Mouse (Mus musculus): ENCODE data around the gene Stx1a. TPM values are rescaled to one million over a fixed set of nuclear protein-coding genes. Genes with fewer than 3 reads are reported as not detected.

The Stx1a gene
- polyA plus RNA-seq, 1 experiment = 4.4 TPM

GRCm38 (mm10) chr5:134983771-134984170 lies 39.5 kb upstream of the Stx1a start:
- no peaks in the 10 kb centered on the region for H3K36me3 ChIP-seq (ENCODE audit: control insufficient read depth, insufficient read depth)
- TF ChIP-seq MYOG (IDR thresholded peaks at IDR 0.05; ENCODE audit: control insufficient read depth in 1 of 3, insufficient read depth in 1 of 3, insufficient read length in 2 of 3, low read depth in 2 of 3) = no peak
- no peak for TF ChIP-seq SRF (IDR thresholded peaks at IDR 0.05; ENCODE audit: control insufficient read depth, insufficient read length, low read depth)
- no peaks in the 10 kb centered on the region for H3K79me2 ChIP-seq (ENCODE audit: control insufficient read depth, insufficient read depth)
- H3ac ChIP-seq (ENCODE audit: control insufficient read depth, insufficient read length) = no peak overlapping the region
- H3K4me3 ChIP-seq = no peak overlapping the region
- peaks cover 37% of the 10 kb centered on the region for H3K27me3 ChIP-seq (ENCODE audit: control insufficient read depth, insufficient read depth, insufficient read length)
- no peak overlapping the region for H3K4me2 ChIP-seq (ENCODE audit: low read depth)

- TF ChIP-seq TCF3 (IDR thresholded peaks at IDR 0.05; ENCODE audit: insufficient read length, low read depth) = no peak
- no peak for TF ChIP-seq MYOG (IDR thresholded peaks at IDR 0.05; ENCODE audit: control insufficient read depth in 1 of 3, insufficient read depth in 1 of 3, insufficient read length in 2 of 3, low read depth in 2 of 3)
- TF ChIP-seq USF1 (IDR thresholded peaks at IDR 0.05; ENCODE audit: low read depth) = no peak
- TF ChIP-seq MYOD1 (IDR thresholded peaks at IDR 0.05; ENCODE audit: control insufficient read depth in 1 of 3, insufficient read length in 2 of 3, low read depth in 2 of 3) = no peak
- TF ChIP-seq CEBPB (IDR thresholded peaks at IDR 0.05; ENCODE audit: insufficient read depth, poor library complexity, severe bottlenecking) = no peak
- no peak for TF ChIP-seq MAX (IDR thresholded peaks at IDR 0.05; ENCODE audit: low read depth)
- no peak for TF ChIP-seq POLR2A (IDR thresholded peaks at IDR 0.05; ENCODE audit: insufficient read length, low read depth)
- TF ChIP-seq SRF (IDR thresholded peaks at IDR 0.05; ENCODE audit: control insufficient read depth, insufficient read length, low read depth) = no peak
- TF ChIP-seq POLR2AphosphoS2 (IDR thresholded peaks at IDR 0.05; ENCODE audit: insufficient read length, low read depth) = no peak
- no peak for TF ChIP-seq E2F4 (IDR thresholded peaks at IDR 0.05; ENCODE audit: insufficient read depth)
- no peak for TF ChIP-seq TCF12 (IDR thresholded peaks at IDR 0.05; ENCODE audit: insufficient read depth, poor library complexity, severe bottlenecking)
- no peak for TF ChIP-seq REST (IDR thresholded peaks at IDR 0.05; ENCODE audit: insufficient read depth, insufficient read length)
- Histone ChIP-seq H3K4me3 (no peak within 1 kb of the TSS), H3K27me3 (ENCODE audit: control insufficient read depth, insufficient read depth, insufficient read length) (peaks cover 37% of the 10 kb centered on the region)
Measured at GRCm38 (mm10) chr5:134985633-134986297, 37.5 kb upstream of the Stx1a start, which contains the start of gene Cldn3. Cldn3 (plus strand) TSS chr5:134986214.

GRCm38 (mm10) chr5:134986298-134987268 lies 36.7 kb upstream of the Stx1a start:
- TF ChIP-seq TCF12 (IDR thresholded peaks at IDR 0.05; ENCODE audit: insufficient read depth, poor library complexity, severe bottlenecking) (no peak), REST (IDR thresholded peaks at IDR 0.05; ENCODE audit: insufficient read depth, insufficient read length) (no peak), USF1 (IDR thresholded peaks at IDR 0.05; ENCODE audit: low read depth) (no peak), MYOD1 (IDR thresholded peaks at IDR 0.05; ENCODE audit: control insufficient read depth in 1 of 3, insufficient read length in 2 of 3, low read depth in 2 of 3) (no peak), POLR2AphosphoS2 (IDR thresholded peaks at IDR 0.05; ENCODE audit: insufficient read length, low read depth) (no peak), CEBPB (IDR thresholded peaks at IDR 0.05; ENCODE audit: insufficient read depth, poor library complexity, severe bottlenecking) (no peak), TCF3 (IDR thresholded peaks at IDR 0.05; ENCODE audit: insufficient read length, low read depth) (no peak), MAX (IDR thresholded peaks at IDR 0.05; ENCODE audit: low read depth) (no peak), POLR2A (IDR thresholded peaks at IDR 0.05; ENCODE audit: insufficient read length, low read depth) (no peak), SRF (IDR thresholded peaks at IDR 0.05; ENCODE audit: control insufficient read depth, insufficient read length, low read depth) (no peak), MYOG (IDR thresholded peaks at IDR 0.05; ENCODE audit: control insufficient read depth in 1 of 3, insufficient read depth in 1 of 3, insufficient read length in 2 of 3, low read depth in 2 of 3) (no peak), E2F4 (IDR thresholded peaks at IDR 0.05; ENCODE audit: insufficient read depth) (no peak)
- H3K4me3 ChIP-seq = no peak overlapping the region
- H3ac ChIP-seq (ENCODE audit: control insufficient read depth, insufficient read length) = peak overlapping the region; percentile 50
- peaks cover 37% of the 10 kb centered on the region for H3K27me3 ChIP-seq (ENCODE audit: control insufficient read depth, insufficient read depth, insufficient read length)
- no peaks in the 10 kb centered on the region for H3K36me3 ChIP-seq (ENCODE audit: control insufficient read depth, insufficient read depth)
- no peaks in the 10 kb centered on the region for H3K79me2 ChIP-seq (ENCODE audit: control insufficient read depth, insufficient read depth)
- no peak overlapping the region for H3K4me2 ChIP-seq (ENCODE audit: low read depth)

More at GRCm38 (mm10) chr5:134985633-134986297, 37.5 kb upstream of the Stx1a start, which contains the start of gene Cldn3:
- Histone ChIP-seq H3K36me3 (ENCODE audit: control insufficient read depth, insufficient read depth) (no peaks in the 10 kb centered on the region), H3K4me2 (ENCODE audit: low read depth) (no peak within 1 kb of the TSS), H3ac (ENCODE audit: control insufficient read depth, insufficient read length) (peak within 1 kb of the TSS; percentile 50), H3K79me2 (ENCODE audit: control insufficient read depth, insufficient read depth) (no peaks in the 10 kb centered on the region)

GRCm38 (mm10) chr5:134989166-134989565 lies 34.1 kb upstream of the Stx1a start:
- no peak overlapping the region for H3K4me2 ChIP-seq (ENCODE audit: low read depth)
- H3K4me3 ChIP-seq = no peak overlapping the region
- TF ChIP-seq POLR2AphosphoS2 (IDR thresholded peaks at IDR 0.05; ENCODE audit: insufficient read length, low read depth) (no peak), USF1 (IDR thresholded peaks at IDR 0.05; ENCODE audit: low read depth) (no peak), E2F4 (IDR thresholded peaks at IDR 0.05; ENCODE audit: insufficient read depth) (no peak), MAX (IDR thresholded peaks at IDR 0.05; ENCODE audit: low read depth) (no peak), TCF12 (IDR thresholded peaks at IDR 0.05; ENCODE audit: insufficient read depth, poor library complexity, severe bottlenecking) (no peak), CEBPB (IDR thresholded peaks at IDR 0.05; ENCODE audit: insufficient read depth, poor library complexity, severe bottlenecking) (no peak)
- H3ac ChIP-seq (ENCODE audit: control insufficient read depth, insufficient read length) = no peak overlapping the region
- H3K79me2 ChIP-seq (ENCODE audit: control insufficient read depth, insufficient read depth) = no peaks in the 10 kb centered on the region
- peaks cover 37% of the 10 kb centered on the region for H3K27me3 ChIP-seq (ENCODE audit: control insufficient read depth, insufficient read depth, insufficient read length)
- H3K36me3 ChIP-seq (ENCODE audit: control insufficient read depth, insufficient read depth) = no peaks in the 10 kb centered on the region
